Mouse (Mus musculus) limb, embryonic 13.5 days (tissue): Measurements from ENCODE around the gene Tnfrsf9. TPM values are rescaled to one million over a fixed set of nuclear protein-coding genes. Genes with fewer than 3 reads are reported as not detected.
"Not testable (repeated sequence)": the region's sequence is repeated elsewhere in the genome, so short reads cannot be mapped to it uniquely, and the experiment has no call there.

Source experiments
- ATAC-seq: fragments of 200-750 bp; cut with Nextera tagmentation; 2 replicates; pipeline ENCODE4 v1.8.0; 2017; ENCODE audit warnings: low read depth, moderate number of reproducible peaks, moderate TSS enrichment; ENCODE audit not compliant: low FRiP score
- H3K27ac ChIP-seq: fragments of 300-500 bp; sonication (generic); 2 replicates; pipeline ENCODE4 v1.5.1; 2015; ENCODE audit warnings: inconsistent platforms, mild to moderate bottlenecking, moderate library complexity
- H3K27me3 ChIP-seq: fragments of 300-500 bp; sonication (generic); 2 replicates; pipeline ENCODE4 v1.6.1; 2015; ENCODE audit warnings: mild to moderate bottlenecking, inconsistent platforms
- H3K36me3 ChIP-seq: fragments of 300-500 bp; sonication (generic); 2 replicates; pipeline ENCODE4 v1.6.1; 2015; ENCODE audit warnings: inconsistent platforms, mild to moderate bottlenecking, moderate library complexity
- H3K4me1 ChIP-seq: fragments of 300-500 bp; sonication (generic); 2 replicates; pipeline ENCODE4 v1.6.1; 2015; ENCODE audit warnings: inconsistent platforms
- H3K4me2 ChIP-seq: fragments of 300-500 bp; sonication (generic); replicated peaks from 2 replicates; pipeline ENCODE4 v1.6.1; 2015; ENCODE audit warnings: inconsistent platforms, mild to moderate bottlenecking, moderate library complexity
- H3K4me3 ChIP-seq: fragments of 300-500 bp; sonication (generic); 2 replicates; pipeline ENCODE4 v1.5.1; 2015; ENCODE audit warnings: moderate library complexity, mild to moderate bottlenecking, inconsistent platforms
- H3K9ac ChIP-seq: fragments of 300-500 bp; sonication (generic); 2 replicates; pipeline ENCODE4 v1.6.1; 2015; ENCODE audit warnings: mild to moderate bottlenecking, inconsistent platforms
- H3K9me3 ChIP-seq: fragments of 300-500 bp; sonication (generic); 2 replicates; pipeline ENCODE4 v1.6.1; 2016; ENCODE audit warnings: inconsistent platforms
- WGBS: fragments of 180-500 bp; shearing (Covaris S2); methylation state at CpG from one replicate; pipeline ENCODE4 v1.1.7; 2015; 5-methylcytosine and 5-hydroxymethylcytosine counted together
- polyA plus RNA-seq: library from polyadenylated mRNA; unstranded; fragments of >200 nt; fragmentation: Nextera tagmentation; extraction: Ambion mirVana; gene quantifications from 2 replicates; pipeline ENCODE4 v1.2.1, GENCODE M21; 2015

Gene Tnfrsf9
- polyA plus RNA-seq, 1 experiment from 2014 or later, result 0.51 TPM

DNA sequence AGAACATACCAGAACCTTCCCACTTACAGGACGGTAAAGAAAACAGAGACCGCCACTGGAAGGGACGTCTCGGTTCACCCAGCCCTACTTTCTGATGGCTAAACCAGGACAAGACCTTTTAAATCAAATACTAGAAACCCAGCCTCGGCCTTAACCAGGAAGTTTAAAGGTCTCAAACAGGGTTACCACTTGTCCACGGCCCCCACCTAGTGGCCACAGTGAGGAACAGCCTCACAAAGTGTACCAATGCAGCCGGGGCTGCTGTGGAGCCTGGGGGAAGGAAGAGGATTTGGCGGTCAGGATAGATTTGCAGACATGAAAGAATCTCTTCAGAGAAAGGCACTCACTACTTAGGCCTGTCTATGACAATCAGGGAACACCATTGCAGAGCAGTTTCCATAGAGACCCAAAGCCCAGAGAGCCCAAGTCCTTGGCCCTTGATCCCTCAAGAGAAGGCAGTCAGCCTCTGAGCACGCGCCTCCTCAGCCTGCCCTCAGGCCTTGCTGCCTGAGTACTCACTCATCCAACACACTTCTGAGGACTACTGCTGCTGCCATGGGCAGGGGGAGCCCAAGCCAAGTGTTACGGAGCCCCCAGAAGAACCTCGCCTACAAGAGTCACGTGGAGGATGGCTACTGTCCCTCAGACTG, 15.5 kb upstream of the Tnfrsf9 start:
- no peaks in the 10 kb centered on the region for H3K4me1 ChIP-seq
- H3K9ac ChIP-seq, result no peak overlapping the region
- ATAC-seq, result no peak
- H3K27ac ChIP-seq, result no peak overlapping the region
- H3K4me2 ChIP-seq, result no peak overlapping the region
- 60% methylated on average over 13 of the region's 13 CpGs for WGBS
- no peaks in the 10 kb centered on the region for H3K27me3 ChIP-seq
- no peak overlapping the region for H3K4me3 ChIP-seq
- H3K36me3 ChIP-seq, result peaks cover 86% of the 10 kb centered on the region
- H3K9me3 ChIP-seq, result no peaks in the 10 kb centered on the region

- H3K4me3 ChIP-seq, result no peak overlapping the region
- H3K9me3 ChIP-seq, result no peaks in the 10 kb centered on the region
- no peak overlapping the region for H3K27ac ChIP-seq
- H3K4me2 ChIP-seq, result no peak overlapping the region
- no peaks in the 10 kb centered on the region for H3K27me3 ChIP-seq
- ATAC-seq, result no peak
- H3K36me3 ChIP-seq, result peaks cover 93% of the 10 kb centered on the region
- WGBS, result 93% methylated on average over 13 of the region's 13 CpGs
- H3K9ac ChIP-seq, result no peak overlapping the region
- no peaks in the 10 kb centered on the region for H3K4me1 ChIP-seq
Measured at GRCm38 (mm10) chr4:150900486-150900885, 13.9 kb upstream of the Tnfrsf9 start.

- no peak overlapping the region for H3K4me3 ChIP-seq
- no peaks in the 10 kb centered on the region for H3K9me3 ChIP-seq
- no peaks in the 10 kb centered on the region for H3K4me1 ChIP-seq
- H3K9ac ChIP-seq, result no peak overlapping the region
- 59% methylated on average over 9 of the region's 9 CpGs for WGBS
- no peaks in the 10 kb centered on the region for H3K27me3 ChIP-seq
- peaks cover 88% of the 10 kb centered on the region for H3K36me3 ChIP-seq
- no peak for ATAC-seq
- H3K4me2 ChIP-seq, result no peak overlapping the region
- no peak overlapping the region for H3K27ac ChIP-seq
Measured at GRCm38 (mm10) chr4:150901651-150902050, 12.7 kb upstream of the Tnfrsf9 start.

DNA sequence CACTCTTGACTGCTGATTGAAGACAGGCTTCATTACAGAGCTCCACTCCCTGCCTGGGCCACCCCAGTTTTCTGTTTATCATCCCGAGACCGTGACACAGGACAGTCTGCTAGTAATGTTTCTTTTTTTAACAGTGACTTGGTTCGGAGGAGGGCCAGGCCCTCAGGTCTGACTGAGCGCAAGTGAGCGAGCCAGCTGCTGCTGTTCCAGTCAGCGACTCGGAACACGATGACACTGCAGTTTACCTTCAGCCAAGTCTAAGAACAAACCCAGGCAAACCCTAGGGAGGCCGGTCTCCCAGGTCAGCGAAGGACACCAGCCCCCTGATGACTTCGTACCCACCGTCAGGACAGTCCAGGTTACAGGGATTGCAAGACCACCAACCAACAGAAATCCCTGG, 12.3 kb upstream of the Tnfrsf9 start:
- Histone ChIP-seq H3K36me3 (peaks cover 88% of the 10 kb centered on the region), H3K27ac (no peak overlapping the region), H3K4me2 (no peak overlapping the region), H3K4me3 (no peak overlapping the region), H3K9ac (no peak overlapping the region; the same call in 1 of the 2 replicates), H3K27me3 (no peaks in the 10 kb centered on the region), H3K9me3 (no peaks in the 10 kb centered on the region), H3K4me1 (no peaks in the 10 kb centered on the region)
- 93% methylated on average over 12 of the region's 12 CpGs for WGBS
- ATAC-seq, result no peak

GRCm38 (mm10) chr4:150903091-150903742, 11.1 kb upstream of the Tnfrsf9 start:
- H3K36me3 ChIP-seq, result peaks cover 85% of the 10 kb centered on the region
- no peak overlapping the region for H3K4me2 ChIP-seq
- no peak for ATAC-seq
- H3K9ac ChIP-seq, result no peak overlapping the region
- H3K4me1 ChIP-seq, result peaks cover 4% of the 10 kb centered on the region
- H3K9me3 ChIP-seq, result no peaks in the 10 kb centered on the region
- no peak overlapping the region for H3K4me3 ChIP-seq
- 90% methylated on average over 14 of the region's 14 CpGs for WGBS
- H3K27ac ChIP-seq, result no peak overlapping the region
- no peaks in the 10 kb centered on the region for H3K27me3 ChIP-seq

GRCm38 (mm10) chr4:150907099-150907498, 7.3 kb upstream of the Tnfrsf9 start:
- H3K4me3 ChIP-seq, result no peak overlapping the region
- H3K4me2 ChIP-seq, result no peak overlapping the region
- ATAC-seq, result no peak
- H3K9ac ChIP-seq, result no peak overlapping the region
- H3K36me3 ChIP-seq, result peaks cover 48% of the 10 kb centered on the region
- H3K27me3 ChIP-seq, result no peaks in the 10 kb centered on the region
- no peaks in the 10 kb centered on the region for H3K9me3 ChIP-seq
- H3K27ac ChIP-seq, result no peak overlapping the region
- peaks cover 13% of the 10 kb centered on the region for H3K4me1 ChIP-seq
- WGBS, result 89% methylated on average over 8 of the region's 8 CpGs

DNA sequence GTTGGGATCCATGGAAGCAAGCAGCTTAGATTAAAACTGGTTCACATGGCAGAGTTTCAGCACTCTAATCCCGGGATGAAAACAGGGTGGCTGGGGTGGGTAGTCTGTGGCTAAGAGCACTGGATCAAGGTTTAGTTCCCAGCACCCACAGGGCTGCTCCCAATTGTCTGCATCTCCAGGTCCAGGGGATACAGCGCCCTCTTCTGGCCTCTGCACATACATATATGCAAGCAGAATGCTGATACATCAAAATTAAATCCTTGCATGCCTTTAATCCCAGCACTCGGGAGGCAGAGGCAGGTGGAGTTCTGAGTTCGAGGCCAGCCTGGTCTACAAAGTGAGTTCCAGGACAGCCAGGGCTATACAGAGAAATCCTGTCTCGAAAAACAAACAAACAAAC, 5.8 kb upstream of the Tnfrsf9 start:
- ATAC-seq, H3K9me3 ChIP-seq, H3K27me3 ChIP-seq, H3K27ac ChIP-seq: not testable (repeated sequence)
- Histone ChIP-seq H3K4me3 (peak overlapping the region; percentile 89), H3K4me1 (peaks cover 17% of the 10 kb centered on the region), H3K9ac (peak overlapping the region; percentile 94; the same call in 1 of the 2 replicates), H3K36me3 (peaks cover 34% of the 10 kb centered on the region), H3K4me2 (peak overlapping the region; percentile 83)
- WGBS, result 75% methylated on average over 5 of the region's 5 CpGs

DNA sequence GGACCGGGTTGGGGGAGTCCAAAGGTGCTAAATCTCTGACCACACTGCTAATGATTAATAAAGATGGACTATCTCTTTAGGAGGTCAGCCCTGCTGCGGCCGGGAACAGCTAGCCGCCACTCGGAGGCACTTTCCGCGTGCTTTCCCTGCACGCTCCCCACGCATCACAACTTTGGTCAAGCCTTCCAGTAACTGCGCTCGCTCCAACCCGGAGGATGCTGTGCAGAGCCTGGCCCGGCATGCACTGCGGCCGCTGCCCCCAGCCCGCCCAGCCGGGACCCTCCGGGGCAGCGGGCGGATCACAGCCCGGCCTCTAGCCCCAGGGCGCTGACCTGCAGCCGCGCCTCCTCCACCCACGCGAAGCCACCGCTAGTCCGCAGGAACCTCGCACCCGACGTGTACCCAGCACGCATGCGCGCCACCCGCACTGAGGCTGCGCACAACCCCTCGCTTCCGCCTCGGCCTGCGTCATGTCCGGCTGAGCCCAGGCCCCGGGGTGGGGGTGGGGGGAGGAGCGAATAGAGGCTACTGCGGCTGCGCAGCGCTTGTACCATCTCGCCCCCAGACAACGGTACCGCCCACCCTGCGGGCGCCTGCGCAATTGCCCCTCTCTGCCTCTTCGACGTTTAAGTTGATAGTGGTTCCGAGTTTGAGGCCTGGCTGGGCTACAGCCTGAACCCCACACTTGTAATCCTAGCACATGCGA, 4.8 kb upstream of the Tnfrsf9 start:
- ATAC-seq, result peak; percentile 92
- Histone ChIP-seq H3K4me3 (peak overlapping the region; percentile 89), H3K9me3 (no peaks in the 10 kb centered on the region), H3K27me3 (no peaks in the 10 kb centered on the region), H3K4me2 (peak overlapping the region; percentile 83), H3K27ac (peak overlapping the region; percentile 61), H3K36me3 (peaks cover 26% of the 10 kb centered on the region), H3K9ac (peak overlapping the region; percentile 94), H3K4me1 (peaks cover 21% of the 10 kb centered on the region)
- under 1% methylated on average over 56 of the region's 56 CpGs for WGBS

- 85% methylated on average over 19 of the region's 19 CpGs for WGBS
- Histone ChIP-seq H3K27me3 (no peaks in the 10 kb centered on the region), H3K36me3 (peaks cover 20% of the 10 kb centered on the region), H3K4me3 (peak overlapping the region; percentile 89), H3K4me2 (peak overlapping the region; percentile 83), H3K4me1 (peaks cover 27% of the 10 kb centered on the region), H3K27ac (peak overlapping the region; percentile 34), H3K9me3 (no peaks in the 10 kb centered on the region), H3K9ac (peak overlapping the region; percentile 35; the same call in 1 of the 2 replicates)
- no peak for ATAC-seq
Measured at GRCm38 (mm10) chr4:150910164-150910951, 4.0 kb upstream of the Tnfrsf9 start.

GRCm38 (mm10) chr4:150913743-150914142, 619 bp upstream of the Tnfrsf9 start:
- WGBS, result 18% methylated on average over 12 of the region's 12 CpGs
- peak overlapping the region; percentile 69 for H3K4me3 ChIP-seq
- ATAC-seq, result no peak
- no peaks in the 10 kb centered on the region for H3K27me3 ChIP-seq
- no peaks in the 10 kb centered on the region for H3K9me3 ChIP-seq
- H3K4me2 ChIP-seq, result peak overlapping the region; percentile 77
- H3K36me3 ChIP-seq, result no peaks in the 10 kb centered on the region
- peaks cover 21% of the 10 kb centered on the region for H3K4me1 ChIP-seq
- H3K27ac ChIP-seq, result peak overlapping the region; percentile 82; the same call in 1 of the 2 replicates
- peak overlapping the region; percentile 76 for H3K9ac ChIP-seq

- peak overlapping the region; percentile 69 for H3K4me3 ChIP-seq
- 67% methylated on average over 10 of the region's 10 CpGs for WGBS
- no peak for ATAC-seq
- H3K27me3 ChIP-seq, result no peaks in the 10 kb centered on the region
- H3K4me1 ChIP-seq, result peaks cover 17% of the 10 kb centered on the region
- H3K36me3 ChIP-seq, result no peaks in the 10 kb centered on the region
- peak overlapping the region; percentile 77 for H3K4me2 ChIP-seq
- H3K9me3 ChIP-seq, result no peaks in the 10 kb centered on the region
- H3K9ac ChIP-seq, result peak overlapping the region; percentile 84
- no peak overlapping the region for H3K27ac ChIP-seq
Measured at GRCm38 (mm10) chr4:150915181-150915906, 982 bp downstream of the Tnfrsf9 start.
